Mouse (Mus musculus) right cerebral cortex, postnatal 4 days (tissue): ENCODE results near the gene Ncoa1.
A peak's percentile ranks its signal among the peaks of the same experiment; 100 is the strongest.
"Not testable (repeated sequence)": the region's sequence is repeated elsewhere in the genome, so short reads cannot be mapped to it uniquely, and the experiment has no call there.

Experiments used
- DNase-seq: peaks from one replicate; pipeline ENCODE4 v3.0.0-alpha.2; 2022

The Ncoa1 gene

GRCm38 (mm10) chr12:4299300-4299699, 177.7 kb downstream of the Ncoa1 start:
- no peak for DNase-seq

- DNase-seq = no peak
Measured at GRCm38 (mm10) chr12:4298626-4299025, 178.4 kb downstream of the Ncoa1 start.

- no peak for DNase-seq
Measured at GRCm38 (mm10) chr12:4295881-4296280, 181.1 kb downstream of the Ncoa1 start.

- DNase-seq = no peak
Measured at GRCm38 (mm10) chr12:4295281-4295680, 181.7 kb downstream of the Ncoa1 start.

GRCm38 (mm10) chr12:4293813-4294212, 183.2 kb downstream of the Ncoa1 start:
- DNase-seq = no peak

GRCm38 (mm10) chr12:4285186-4285585, 191.8 kb downstream of the Ncoa1 start:
- no peak for DNase-seq

GRCm38 (mm10) chr12:4279878-4280277, 197.1 kb downstream of the Ncoa1 start:
- no peak for DNase-seq

GRCm38 (mm10) chr12:4278978-4279755, 197.8 kb downstream of the Ncoa1 start:
- no peak for DNase-seq

GRCm38 (mm10) chr12:4271078-4271477, 205.9 kb downstream of the Ncoa1 start:
- DNase-seq = no peak

- peak; percentile 39 for DNase-seq
Measured at GRCm38 (mm10) chr12:4267765-4268164, 209.2 kb downstream of the Ncoa1 start.

- no peak for DNase-seq
Measured at GRCm38 (mm10) chr12:4252742-4253655, 224.0 kb downstream of the Ncoa1 start.

- DNase-seq = no peak
Measured at GRCm38 (mm10) chr12:4249786-4250185, 227.2 kb downstream of the Ncoa1 start.

GRCm38 (mm10) chr12:4245742-4246141, 231.2 kb downstream of the Ncoa1 start:
- no peak for DNase-seq

- no peak for DNase-seq
Measured at GRCm38 (mm10) chr12:4243805-4244204, 233.2 kb downstream of the Ncoa1 start.

GRCm38 (mm10) chr12:4240281-4240680, 236.7 kb downstream of the Ncoa1 start:
- not testable (repeated sequence) for DNase-seq

- DNase-seq = no peak
Measured at GRCm38 (mm10) chr12:4237481-4237880, 239.5 kb downstream of the Ncoa1 start.

GRCm38 (mm10) chr12:4233572-4234508, 243.1 kb downstream of the Ncoa1 start, which contains the start of the genes Ptrhd1 and Cenpo:
Ptrhd1 (plus strand) TSS chr12:4234027.
Cenpo (minus strand) TSS chr12:4234294.
- peak; percentile 92 for DNase-seq

GRCm38 (mm10) chr12:4232777-4233176, 244.2 kb downstream of the Ncoa1 start:
- DNase-seq = no peak

- no peak for DNase-seq
Measured at GRCm38 (mm10) chr12:4230156-4230555, 246.8 kb downstream of the Ncoa1 start.

- no peak for DNase-seq
Measured at GRCm38 (mm10) chr12:4212908-4213307, 264.1 kb downstream of the Ncoa1 start.

GRCm38 (mm10) chr12:4211174-4211573, 265.8 kb downstream of the Ncoa1 start:
- DNase-seq = no peak

GRCm38 (mm10) chr12:4209196-4209595, 267.8 kb downstream of the Ncoa1 start:
- peak; percentile 1 for DNase-seq
